Mouse (Mus musculus): ENCODE results near the gene Erc2.

DNA sequence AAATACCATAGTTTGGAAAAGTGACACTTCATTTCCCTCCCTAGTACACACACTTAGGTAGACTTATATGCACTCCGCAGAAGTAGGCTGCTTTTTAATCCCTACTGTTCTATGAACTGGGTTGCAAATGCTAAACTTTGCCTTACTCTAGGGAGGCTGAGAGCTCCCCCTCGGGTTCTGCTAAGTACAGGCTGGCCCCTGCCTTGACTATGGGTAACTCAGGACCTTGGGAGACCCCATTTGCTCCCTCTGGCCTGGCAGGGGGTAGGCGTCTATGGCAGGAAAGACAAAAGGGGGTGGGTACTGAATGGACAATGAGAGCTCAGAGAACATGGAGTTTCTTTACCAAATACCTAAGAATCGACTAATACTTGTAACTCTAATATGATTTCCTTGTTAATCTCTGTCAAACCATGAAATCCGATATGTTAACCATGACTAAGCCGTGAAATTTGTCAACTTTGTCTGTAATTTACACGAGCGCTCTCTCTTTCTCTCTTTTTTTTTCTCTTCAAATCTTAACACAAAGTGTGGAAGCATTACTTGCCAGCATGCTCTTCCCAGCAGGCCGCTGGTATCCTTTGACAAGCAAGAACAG lies 754.1 kb downstream of the Erc2 start:
- TF ChIP-seq CTCF (IDR thresholded peaks at IDR 0.05; ENCODE audit: control insufficient read depth, insufficient read depth, insufficient read length): no peak
- TF ChIP-seq MAX (IDR thresholded peaks at IDR 0.05): no peak
- TF ChIP-seq MYOG (IDR thresholded peaks at IDR 0.05; ENCODE audit: control insufficient read depth, extremely low read depth, insufficient read length): no peak
- TF ChIP-seq MYOD1 (IDR thresholded peaks at IDR 0.05; ENCODE audit: control insufficient read depth, insufficient read length, low read depth): no peak
- no peak for TF ChIP-seq CEBPB (IDR thresholded peaks at IDR 0.05; ENCODE audit: low read depth)
